Mouse (Mus musculus) thymus, postnatal 14 days (tissue): ENCODE measurements around the gene Tns2.

Source experiments
- DNase-seq: peaks from one replicate; pipeline ENCODE4 v3.0.0; 2021

The Tns2 gene

DNA sequence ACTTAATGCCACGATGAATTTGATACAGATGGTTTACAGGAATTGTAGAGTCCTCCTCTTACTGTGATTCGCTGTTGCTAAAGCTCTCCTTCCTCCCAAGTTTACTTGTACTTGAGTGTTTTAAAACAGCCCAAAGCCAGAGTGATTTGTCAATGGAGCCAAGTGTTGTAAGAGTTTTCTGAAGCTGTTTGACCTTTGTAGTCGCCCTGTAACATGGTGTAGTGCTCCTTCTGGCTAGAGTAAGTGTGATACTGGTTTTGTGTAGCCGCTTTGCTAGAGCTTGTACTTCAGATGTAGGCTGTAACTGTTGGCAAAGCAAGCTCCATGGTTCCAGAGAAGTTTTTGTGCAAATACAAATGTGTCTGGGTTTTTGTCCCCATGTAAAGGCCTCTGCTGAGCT is 8.0 kb upstream of the Tns2 start:
- no peak for DNase-seq

DNA sequence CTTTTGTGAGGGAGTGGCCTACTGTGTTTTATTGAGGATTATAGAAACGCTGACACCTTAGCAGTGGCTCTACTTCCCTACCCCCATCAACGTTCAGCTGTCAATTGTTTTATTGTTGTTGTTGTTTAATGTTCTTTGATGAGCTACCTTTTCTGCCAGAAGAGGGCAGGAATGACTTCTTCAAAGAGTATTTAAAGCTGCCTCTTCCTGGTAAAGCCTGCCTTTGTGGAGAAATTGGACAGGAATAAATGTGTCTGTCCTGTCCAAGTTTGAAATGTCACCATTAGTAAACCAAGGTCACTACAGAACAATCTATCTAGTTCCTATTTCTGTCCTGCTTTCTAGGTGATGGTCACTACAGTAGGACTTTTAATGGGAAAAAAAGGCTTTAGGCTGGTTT is 6.1 kb upstream of the Tns2 start:
- DNase-seq, result no peak

DNA sequence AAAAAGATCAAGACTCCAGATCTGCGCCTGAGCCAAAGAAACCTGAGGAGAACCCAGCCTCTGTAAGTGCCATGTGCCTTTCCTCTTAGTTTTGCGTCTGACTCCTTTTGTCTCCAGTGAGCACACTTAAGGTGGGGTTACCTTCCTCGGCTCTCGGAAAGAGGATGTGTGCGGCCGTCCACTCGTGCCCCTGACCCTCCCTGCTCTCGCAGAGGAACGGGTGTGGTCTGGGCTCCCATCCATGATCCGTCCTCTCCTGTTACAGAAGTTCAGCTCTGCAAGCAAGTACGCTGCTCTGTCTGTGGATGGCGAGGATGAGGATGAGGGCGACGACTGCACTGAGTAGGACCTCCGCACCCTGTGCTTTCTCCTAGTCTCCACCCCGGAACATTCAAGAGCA is 5.2 kb upstream of the Tns2 start:
- no peak for DNase-seq

DNA sequence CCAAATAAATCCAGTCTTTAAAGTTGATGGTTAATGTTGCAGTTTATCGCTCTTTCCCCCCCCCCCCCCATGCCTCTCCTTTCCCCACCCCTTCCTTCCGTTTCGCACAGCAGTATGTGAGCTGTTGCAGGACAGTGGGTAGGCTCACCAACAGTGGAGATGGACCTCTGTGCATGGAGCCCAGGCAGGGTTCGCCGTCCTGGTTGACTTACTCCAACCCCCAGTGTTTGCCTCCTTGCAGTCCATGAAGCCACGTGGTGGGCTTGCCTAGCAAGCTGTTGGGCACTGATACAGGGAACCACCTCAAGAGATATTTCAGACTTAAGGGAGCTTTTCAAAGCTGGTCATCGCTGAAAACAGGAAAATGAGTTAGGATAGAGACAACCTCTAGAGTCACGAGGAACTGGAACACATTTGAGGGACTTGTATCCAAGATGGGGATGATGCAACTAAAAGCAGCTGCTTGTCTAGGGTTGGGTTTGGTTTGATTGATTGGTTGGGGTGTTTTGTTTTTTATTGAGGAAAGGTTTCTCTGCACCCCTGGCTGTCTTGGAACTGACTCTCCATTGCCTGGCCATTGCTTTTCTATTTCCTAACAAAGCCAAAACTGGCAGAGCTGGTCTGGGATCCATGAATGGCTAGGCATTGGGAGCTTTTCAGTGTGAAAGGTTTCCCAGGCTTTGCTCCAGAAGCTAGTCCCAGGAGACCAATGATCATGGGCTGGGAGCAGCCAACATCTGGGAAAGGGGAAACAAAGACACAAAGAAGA is 2.9 kb upstream of the Tns2 start:
- no peak for DNase-seq

DNA sequence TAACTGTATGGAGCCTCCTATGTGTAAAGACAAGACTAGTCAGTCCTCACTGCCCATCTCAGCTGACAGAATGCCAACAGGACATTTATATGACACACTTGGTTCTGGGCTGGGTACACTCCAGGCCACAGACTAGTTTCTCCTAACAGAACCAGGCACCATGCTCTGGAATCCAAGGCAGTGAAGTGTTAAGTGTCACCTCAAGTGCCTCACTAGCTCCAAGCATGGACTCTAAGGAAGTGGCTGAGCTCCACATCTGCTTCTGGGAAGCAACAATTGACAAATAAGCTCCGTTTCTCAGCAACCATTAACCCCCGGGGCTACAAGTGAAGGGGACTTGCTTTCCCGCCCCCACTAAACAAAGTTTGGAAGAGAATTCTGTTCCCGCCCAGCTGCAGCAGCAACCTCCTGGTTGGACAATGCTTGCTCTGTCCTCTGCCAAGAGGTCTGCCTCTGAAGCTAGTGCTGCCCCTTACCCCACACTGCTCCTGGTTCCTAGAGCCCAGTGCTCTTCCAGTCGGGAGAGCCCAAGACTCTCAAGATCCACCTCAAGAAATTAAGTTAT is 2.1 kb upstream of the Tns2 start:
- DNase-seq, result no peak

DNA sequence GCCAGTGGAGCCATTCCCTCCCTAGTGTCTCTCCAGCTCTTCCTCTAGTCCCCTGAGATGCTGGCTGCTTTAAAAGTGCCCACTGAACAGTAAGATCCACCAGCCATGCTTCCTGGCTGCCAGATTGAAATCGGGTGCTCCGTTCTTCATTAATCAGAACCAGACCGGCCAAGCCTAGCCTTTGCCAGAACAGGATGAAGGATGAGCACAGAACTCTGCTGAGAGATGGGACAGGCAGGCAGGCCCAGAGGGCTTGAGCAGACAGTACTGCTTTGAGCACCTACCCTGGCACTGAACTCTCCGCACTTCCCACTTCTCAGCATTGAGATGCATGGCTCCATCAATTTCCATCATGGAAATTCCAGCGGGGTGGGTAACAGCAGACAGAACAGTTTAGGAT is 953 bp upstream of the Tns2 start:
- no peak for DNase-seq

DNA sequence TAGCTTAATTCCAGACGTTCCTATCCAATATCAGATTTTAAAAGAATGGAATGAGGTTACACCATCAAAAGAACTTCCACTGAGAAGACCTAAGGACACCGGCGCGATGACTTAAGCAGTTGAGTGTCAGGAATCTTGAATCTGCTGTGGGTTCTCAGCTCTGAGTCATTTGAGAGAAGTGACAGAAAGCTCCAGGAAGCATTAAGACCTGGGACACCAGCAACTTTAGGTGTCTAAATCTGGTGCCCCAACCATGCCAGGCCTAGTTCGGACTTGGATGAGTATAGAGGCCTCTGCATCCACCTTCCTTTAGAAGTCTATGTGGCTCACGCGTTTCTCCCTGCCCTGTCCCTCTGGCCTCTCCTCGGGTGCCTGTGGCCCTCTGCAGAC is 447 bp upstream of the Tns2 start:
- no peak for DNase-seq

DNA sequence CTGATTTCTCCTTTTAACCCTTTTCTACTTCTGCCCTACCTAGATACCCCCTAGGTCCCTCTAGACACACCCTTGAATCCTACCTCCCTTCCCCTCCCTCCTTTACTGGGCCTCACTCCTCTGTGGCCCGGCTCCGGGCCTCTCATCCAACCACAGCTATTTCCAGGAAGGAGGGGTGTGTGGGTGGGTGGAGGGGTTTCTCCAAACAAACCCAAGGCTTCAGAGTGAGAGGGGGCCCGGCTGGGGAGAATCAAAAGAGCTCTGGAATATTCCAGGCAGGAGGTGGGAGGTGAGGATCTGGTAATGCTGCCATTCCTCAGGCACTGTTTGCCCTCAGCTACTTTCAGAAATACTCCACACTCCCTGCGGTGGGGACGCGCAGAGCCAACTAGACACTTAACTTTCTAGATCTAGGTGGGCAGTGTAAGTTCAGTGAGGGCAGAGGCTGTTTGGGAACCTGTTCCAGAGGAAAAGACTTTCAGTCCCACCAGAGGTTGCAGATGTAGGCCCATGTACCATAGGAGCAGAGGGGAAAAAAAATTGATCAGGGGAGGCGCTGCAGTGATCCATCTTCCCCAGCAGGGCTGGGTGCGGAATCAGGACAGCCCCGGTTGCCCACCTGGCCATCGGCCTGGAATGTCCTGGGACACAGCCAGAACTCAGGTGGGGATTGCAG is 921 bp downstream of the Tns2 start:
- DNase-seq, result no peak

DNA sequence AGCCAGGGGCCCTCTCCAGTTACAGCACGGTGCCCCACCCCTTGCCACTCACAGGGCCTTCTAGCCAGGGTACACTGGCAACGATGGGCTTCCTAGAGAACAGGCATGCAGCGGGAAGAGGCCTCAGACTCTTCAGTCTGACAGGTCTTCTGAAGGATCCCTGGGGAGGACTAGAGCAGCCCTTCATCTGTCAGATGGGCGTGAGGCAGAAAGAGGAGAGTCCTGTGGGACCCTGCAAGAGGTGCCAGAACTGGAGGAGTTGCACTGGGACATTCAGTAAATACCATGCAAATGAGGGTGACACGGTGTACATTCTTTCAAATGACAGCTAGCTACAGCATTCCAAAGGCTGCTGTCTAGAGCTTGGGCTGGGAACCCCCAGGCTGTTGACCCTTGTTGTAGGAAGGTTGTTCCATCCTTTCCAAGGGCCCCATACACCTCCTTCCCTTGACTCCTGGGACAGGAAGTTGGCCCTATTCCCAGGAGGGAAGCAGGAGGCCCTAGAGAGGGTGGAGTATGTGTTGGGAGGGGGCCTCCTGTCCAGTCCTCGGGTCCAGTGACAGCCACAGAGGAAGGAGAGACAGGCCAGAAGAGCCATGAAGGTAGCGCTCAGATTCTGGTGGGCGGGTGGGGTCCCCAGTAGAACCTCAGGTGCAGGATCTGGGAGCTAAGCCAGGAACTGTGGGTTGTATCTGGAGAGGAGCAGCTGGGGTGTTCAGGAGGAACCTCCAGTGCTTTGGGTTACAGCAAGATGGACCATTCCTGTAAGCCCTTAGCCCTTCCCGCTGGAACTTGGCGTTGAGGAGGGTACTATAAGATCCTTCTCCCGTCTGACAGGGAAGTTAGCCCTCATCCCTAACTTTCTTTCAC is 1.7 kb downstream of the Tns2 start:
- no peak for DNase-seq

DNA sequence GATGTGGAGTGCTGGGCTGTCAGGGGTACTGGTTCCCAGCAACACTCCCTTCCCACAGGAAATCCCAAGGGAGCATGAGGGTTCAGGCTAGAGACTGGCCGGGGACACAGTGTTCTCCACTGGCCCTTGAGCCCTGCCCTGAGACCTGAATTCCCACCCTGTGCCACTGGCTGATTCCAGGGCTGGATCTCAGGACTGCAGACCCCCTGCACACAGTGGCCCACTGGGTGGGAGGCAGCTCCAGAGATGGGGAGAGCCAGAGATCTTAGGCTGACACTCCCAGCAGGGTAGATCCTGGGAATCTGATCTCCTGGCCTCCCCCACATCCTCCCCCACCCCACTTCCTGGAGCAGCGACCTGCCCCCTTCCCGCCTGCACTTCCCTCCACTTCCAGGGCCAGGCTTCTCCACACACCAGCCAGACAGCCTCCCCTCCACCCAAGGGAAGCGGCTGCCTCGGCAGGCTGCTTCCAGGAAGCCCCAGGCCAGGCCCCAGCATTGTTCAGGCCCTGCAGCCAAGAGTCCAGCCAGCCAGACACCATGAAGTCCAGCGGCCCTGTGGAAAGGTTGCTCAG is 2.4 kb downstream of the Tns2 start:
- no peak for DNase-seq

DNA sequence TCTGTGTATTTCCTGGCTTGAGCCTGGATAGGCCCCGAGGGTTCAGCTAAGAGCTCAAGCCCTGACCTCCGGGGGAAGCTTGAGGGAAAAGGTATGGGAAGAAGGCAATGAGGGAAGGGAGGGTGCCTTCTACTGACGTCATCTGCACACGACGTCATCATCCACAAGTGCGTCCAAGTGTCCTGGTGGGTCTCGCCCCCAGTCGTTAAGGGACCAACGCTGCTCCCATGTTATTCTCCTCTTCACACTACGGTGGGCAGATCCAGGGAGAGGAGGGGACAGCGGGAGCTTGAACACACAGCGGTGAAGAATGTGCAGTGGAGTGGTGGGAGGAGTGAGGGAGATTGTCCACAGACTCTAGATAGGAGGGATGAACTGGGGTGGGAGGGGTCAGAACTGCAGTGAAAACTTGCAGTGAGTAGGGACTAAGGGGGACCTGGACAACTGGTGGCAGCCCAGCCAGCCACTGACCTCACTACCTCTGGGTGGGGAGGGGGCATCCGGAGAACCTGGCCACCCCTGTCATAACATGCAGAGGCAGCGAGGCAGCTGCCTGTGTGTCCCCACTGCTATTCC is 3.2 kb downstream of the Tns2 start:
- no peak for DNase-seq

DNA sequence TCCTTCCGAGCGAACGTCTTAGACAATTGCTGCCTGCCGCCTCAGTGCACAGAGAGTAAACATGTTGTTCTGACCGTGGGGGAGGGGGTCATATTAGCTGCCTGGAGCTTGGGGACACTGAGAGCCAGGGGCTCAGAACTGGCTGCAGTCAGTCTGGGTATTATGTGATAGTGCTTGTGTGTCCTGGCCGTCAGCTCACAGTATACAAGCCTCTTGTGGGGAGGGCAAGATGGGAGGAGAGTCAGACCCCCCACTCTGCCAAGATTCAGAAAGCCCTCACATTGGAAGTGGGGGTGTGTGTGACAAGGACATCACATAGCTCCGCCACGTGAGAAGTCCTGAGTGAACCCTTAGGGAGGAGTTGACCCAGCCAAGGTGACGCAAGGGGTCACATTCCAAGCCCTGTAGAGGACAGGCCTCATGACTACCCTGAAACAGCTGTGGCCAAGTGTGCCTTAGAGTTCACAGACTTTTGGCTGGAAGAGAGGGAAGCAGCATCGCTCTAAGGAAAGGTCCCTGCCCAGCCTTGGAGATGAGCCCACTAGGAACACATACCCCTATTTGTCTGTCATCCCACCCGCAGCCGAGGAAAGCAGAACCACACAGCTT is 3.8 kb downstream of the Tns2 start:
- DNase-seq, result no peak

DNA sequence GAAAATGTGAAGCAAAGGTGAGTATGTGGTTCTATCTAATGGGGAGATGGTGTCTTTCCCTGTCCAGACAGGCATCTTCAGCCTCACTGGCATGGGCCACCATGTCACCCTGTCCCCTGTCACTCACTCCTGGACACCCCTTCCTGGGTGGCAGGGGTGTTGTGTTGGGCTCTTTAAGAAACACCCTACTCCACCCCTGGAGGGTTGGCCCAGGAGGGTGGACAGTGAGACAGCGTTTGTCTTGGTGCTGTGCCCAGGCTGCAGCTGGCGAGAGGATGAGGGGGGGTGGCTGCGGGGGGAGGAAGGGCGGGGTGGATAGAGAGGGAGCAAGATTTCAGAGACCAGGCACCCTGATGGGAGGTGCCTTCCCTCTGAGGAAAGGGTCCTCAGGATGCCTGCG is 5.1 kb downstream of the Tns2 start:
- DNase-seq, result no peak

DNA sequence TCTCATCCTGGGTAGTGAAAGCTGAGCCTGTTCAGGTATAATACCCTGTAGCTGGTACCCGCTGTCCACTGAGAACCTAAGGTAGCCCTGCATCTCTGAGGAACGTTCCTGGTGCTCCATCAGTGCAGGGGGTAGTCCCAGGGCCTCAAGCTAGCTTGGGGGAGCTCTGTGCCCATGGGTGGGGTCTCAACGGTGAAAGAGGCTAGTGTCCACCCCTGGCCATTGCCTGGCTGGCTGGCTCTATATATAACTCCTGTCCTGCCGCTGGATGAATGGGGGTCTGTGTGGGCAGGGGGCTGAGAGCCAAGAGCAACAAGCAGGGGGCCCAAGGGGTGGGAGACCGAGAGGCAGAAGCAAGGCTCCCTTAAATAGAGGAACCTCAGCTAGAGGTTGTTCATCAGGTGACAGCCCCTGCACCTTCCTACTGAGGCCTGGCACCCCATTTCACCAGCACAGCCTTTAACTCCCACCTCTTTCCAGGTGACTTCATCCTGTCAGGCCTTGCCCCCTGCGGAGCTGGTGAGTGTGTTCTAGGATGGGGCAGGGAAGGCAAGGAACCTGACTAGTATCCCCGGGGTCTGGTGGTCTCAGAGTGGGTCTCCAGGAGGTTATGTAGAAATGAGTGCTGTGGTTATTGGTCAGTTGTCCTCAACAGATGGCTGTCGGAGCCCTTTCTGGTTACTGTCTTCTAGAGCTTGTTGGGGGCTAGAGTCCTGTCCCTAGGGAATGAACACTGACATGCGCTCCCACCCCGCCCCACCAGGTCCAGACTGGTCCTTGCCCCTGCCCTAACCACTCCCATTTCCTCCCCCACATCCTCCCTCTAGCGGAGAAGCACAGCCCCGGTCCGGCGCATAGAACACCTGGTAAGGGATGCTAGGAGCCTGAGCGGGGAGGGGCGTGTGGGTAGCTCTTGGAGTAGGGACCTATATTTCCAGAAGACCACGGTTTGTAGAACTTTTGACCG is 5.8 kb downstream of the Tns2 start:
- DNase-seq, result peak; percentile 72

DNA sequence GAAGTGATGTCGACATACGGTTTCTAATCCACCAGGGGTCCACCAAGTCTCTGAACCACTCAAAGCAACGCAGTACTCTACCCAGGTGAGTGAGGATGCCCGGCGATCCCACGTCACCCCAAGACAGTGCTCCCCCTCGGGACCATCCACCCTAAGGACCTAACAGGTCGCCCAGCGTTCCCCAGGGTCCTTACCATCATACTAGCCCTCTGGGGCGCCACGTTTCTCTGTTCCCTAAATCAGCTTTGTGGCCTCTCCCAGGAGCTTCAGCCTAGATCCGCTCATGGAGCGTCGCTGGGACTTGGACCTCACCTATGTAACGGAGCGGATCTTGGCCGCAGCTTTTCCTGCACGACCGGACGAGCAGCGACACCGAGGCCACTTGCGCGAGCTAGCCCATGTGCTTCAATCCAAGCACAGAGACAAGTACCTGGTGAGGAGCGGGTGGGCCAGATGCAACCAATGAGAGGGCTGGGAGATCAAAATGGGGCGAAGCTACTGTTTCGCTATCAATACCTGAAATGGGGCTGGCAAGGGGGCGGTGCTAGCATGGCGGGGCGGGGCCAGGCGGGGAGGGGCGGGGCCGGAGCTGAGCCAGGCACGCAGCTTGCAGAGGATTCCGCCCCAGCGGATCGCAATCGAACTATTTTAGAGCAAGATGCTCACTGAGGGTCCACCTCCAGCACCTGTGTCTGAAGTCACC is 6.7 kb downstream of the Tns2 start:
- no peak for DNase-seq

DNA sequence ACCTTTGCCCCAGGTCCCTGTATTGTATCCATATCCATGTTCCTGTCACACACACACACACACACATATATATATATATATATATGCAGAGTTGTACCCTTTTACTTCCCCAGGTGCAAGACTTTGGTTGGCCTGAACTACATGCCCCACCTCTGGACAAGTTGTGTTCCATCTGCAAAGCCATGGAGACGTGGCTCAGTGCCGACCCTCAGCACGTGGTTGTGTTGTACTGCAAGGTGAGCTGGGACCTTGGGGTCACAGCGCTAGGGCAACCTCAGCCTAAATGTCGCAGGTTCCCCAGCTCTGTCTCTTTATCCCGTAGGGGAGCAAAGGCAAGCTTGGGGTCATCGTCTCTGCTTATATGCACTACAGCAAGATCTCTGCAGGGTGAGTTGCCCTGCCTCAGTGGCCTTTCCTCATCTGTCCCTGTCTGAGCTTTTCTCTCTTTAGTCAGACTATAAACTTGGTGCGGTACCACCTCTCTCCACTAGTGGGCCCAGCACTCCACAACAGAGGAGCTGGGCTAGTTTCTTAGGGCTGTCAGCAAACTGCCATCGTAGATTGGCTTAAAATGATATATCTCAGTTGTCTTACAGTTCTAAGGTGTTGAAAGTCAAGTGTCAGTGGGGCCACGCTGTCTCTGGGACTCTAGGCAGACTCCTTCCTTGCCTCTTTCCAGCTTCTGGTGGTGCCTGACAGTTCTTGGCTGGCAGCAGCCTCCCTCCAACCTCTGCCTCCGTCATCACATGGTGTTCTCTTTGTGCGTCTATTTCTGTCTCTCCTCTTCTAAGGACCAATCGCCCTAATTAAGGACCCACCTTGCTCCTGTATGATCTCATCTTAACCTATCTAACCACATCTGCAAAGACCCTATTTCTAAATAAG is 7.7 kb downstream of the Tns2 start:
- DNase-seq, result peak; percentile 77

DNA sequence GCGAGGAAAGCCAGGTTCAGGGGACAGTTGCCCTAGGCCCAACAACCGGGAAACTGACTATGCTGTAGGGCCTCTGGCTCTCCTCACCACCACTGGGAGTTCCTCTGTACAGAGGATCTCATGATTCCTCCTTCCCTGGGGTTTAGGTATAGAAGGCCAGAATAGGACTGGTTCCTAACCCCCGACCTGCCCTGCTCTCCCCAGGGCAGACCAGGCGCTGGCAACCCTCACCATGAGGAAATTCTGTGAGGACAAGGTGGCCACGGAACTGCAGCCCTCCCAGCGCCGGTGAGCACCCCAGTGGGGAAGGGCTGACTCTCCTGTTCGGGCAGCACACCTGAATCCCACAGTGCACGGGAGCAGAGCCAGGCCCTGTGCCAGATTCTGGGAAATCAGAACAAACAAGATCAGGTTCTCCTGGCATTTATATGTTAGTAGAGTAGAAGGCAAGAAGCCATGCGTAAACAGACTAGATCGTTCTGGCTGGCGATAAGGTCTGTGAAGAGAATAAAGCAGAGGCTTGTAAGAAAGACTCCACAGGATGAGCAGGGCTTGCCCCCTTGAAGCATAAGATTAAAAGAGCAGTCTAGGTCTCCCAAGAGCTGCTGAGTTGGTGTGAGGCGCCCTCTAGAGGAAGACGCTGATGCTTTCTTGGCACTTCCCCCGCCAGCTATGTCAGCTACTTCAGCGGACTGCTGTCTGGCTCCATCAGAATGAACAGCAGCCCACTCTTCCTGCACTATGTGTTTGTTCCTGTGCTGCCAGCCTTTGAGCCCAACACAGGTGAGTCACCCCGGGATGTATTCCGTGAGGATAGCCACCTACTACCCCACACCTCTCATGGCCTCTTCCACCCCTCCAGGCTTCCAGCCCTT is 8.7 kb downstream of the Tns2 start:
- peak; percentile 81 for DNase-seq

DNA sequence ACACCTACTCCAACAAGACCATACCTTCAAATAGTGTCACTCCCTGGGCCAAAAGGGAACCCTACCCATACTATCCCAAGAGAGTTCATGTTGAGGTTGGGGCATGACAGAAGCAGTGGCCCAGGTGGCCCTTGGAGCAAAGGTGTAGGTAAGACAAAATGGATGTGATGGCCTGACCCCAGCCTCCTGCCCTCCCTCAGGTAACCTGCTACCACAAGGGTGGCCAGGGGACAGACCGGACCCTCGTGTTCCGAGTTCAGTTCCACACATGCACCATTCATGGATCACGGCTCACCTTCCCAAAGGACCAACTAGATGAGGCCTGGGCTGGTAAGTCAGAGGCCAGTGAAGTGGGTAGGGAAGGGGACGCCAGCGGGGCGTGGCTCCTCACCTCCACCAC is 10.1 kb downstream of the Tns2 start:
- DNase-seq, result no peak
